Mouse (Mus musculus): ENCODE measurements around the gene Nras. TPM values are rescaled to one million over a fixed set of nuclear protein-coding genes. Genes with fewer than 3 reads are reported as not detected.

Nras gene
- total RNA-seq (2021): 57.4 and 65.0 TPM in 2 replicates
- long read RNA-seq, experiment 1, full-length matches to known transcripts: 15 of 23 reads
- long read RNA-seq, experiment 1, partial matches to known transcripts: 3 of 23 reads
- long read RNA-seq, experiment 1, other reads (novel, unspliced or antisense): 5 of 23 reads
- long read RNA-seq, experiment 2, full-length matches to known transcripts: 17 of 22 reads
- long read RNA-seq, experiment 2, partial matches to known transcripts: 2 of 22 reads
- long read RNA-seq, experiment 2, other reads (novel, unspliced or antisense): 3 of 22 reads

- DNase-seq: peak; percentile 99
Observed at GRCm38 (mm10) chr3:103058207-103059157, at the start of gene Nras. Nras (plus strand) TSS chr3:103058285.

GRCm38 (mm10) chr3:103017350-103017749, 40.7 kb upstream of the Nras start:
- DNase-seq: no peak

GRCm38 (mm10) chr3:103019462-103019861, 38.6 kb upstream of the Nras start:
- DNase-seq: no peak

- peak; percentile 98 for DNase-seq
Observed at GRCm38 (mm10) chr3:103020249-103020942, 37.7 kb upstream of the Nras start, which contains the start of gene Csde1. Csde1 (plus strand) TSS chr3:103020426.

GRCm38 (mm10) chr3:103020943-103021638, 37.0 kb upstream of the Nras start:
- DNase-seq: peak; percentile 95

- no peak for DNase-seq
Observed at GRCm38 (mm10) chr3:103026174-103026573, 31.9 kb upstream of the Nras start.

- DNase-seq: no peak
Observed at GRCm38 (mm10) chr3:103040285-103040684, 17.8 kb upstream of the Nras start.

GRCm38 (mm10) chr3:103040861-103041379, 17.2 kb upstream of the Nras start:
- no peak for DNase-seq

- no peak for DNase-seq
Observed at GRCm38 (mm10) chr3:103056016-103056595, 2.0 kb upstream of the Nras start.

GRCm38 (mm10) chr3:103057752-103058151, 333 bp upstream of the Nras start:
- DNase-seq: no peak

GRCm38 (mm10) chr3:103066927-103067326, 8.8 kb downstream of the Nras start:
- no peak for DNase-seq

- DNase-seq: no peak
Observed at GRCm38 (mm10) chr3:103068971-103069370, 10.9 kb downstream of the Nras start.

- DNase-seq: no peak
Observed at GRCm38 (mm10) chr3:103073771-103074170, 15.7 kb downstream of the Nras start, which contains the start of gene Ampd1. Ampd1 (plus strand) TSS chr3:103074014.

- DNase-seq: no peak
Observed at GRCm38 (mm10) chr3:103075871-103076270, 17.8 kb downstream of the Nras start.

GRCm38 (mm10) chr3:103076476-103076875, 18.4 kb downstream of the Nras start:
- no peak for DNase-seq

- no peak for DNase-seq
Observed at GRCm38 (mm10) chr3:103079301-103079700, 21.2 kb downstream of the Nras start.

GRCm38 (mm10) chr3:103081051-103081450, 23.0 kb downstream of the Nras start:
- no peak for DNase-seq

GRCm38 (mm10) chr3:103081861-103082453, 23.9 kb downstream of the Nras start:
- no peak for DNase-seq

GRCm38 (mm10) chr3:103082761-103083160, 24.7 kb downstream of the Nras start:
- DNase-seq: no peak

- no peak for DNase-seq
Observed at GRCm38 (mm10) chr3:103085986-103086385, 27.9 kb downstream of the Nras start.

- no peak for DNase-seq
Observed at GRCm38 (mm10) chr3:103091753-103092152, 33.7 kb downstream of the Nras start.

Data from adrenal gland, postnatal 14 days (tissue).